Mouse (Mus musculus) liver, adult 2 months (tissue): ENCODE measurements at regions not wholly inside any gene's neighbourhood (a gene's known extent, or its start where the extent isn't known, plus 50 kb on each side); places are given as distances from the start of the nearest gene placed in this dataset.

Source experiments
- CTCF ChIP-seq: fragments of 200-500 bp; IDR thresholded peaks from 2 replicates; pipeline ENCODE4 v1.5.1; 2011; ENCODE audit warnings: low read depth, low read length, control low read depth
- POLR2A ChIP-seq: fragments of 200-500 bp; IDR thresholded peaks from 2 replicates; pipeline ENCODE4 v1.6.1; 2011; ENCODE audit warnings: low read length, control low read depth; ENCODE audit not compliant: insufficient read depth; ENCODE audit errors: extremely low read depth

GRCm38 (mm10) chr13:90819934-90820333 is 85.2 kb downstream of the Atp6ap1l start:
- TF ChIP-seq POLR2A: no peak
- TF ChIP-seq CTCF: no peak
